Mouse (Mus musculus): ENCODE results near the gene Galntl6.

DNA sequence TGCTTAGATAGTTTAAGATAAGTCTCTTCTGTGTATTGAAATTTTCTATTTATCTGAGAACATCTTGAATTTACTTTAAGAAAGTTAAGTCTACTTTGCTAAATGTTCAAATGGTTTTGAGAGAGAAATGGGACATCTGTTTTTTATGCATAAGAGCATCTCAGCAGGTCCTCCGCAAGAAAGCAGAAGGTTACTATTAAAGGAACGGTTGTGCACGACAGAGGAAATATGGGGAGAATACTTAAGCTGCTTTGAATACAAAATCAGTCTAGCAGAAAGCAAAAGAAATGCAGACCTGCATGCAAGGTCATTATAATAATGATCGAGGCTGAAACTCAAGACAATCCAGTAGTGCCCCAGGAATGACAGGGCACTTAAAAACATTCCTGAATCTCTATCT is 621.0 kb downstream of the Galntl6 start:
- TF ChIP-seq CTCF (IDR thresholded peaks at IDR 0.05) = no peak
- no peak for TF ChIP-seq EP300 (IDR thresholded peaks at IDR 0.05)

Measured in lung, postnatal 0 days (tissue).